Mouse (Mus musculus) kidney, embryonic 14.5 days (tissue): ENCODE data around the gene Lhfpl5. TPM values are rescaled to one million over a fixed set of nuclear protein-coding genes. Genes with fewer than 3 reads are reported as not detected.
"Not testable (repeated sequence)": the region's sequence is repeated elsewhere in the genome, so short reads cannot be mapped to it uniquely, and the experiment has no call there.

ENCODE experiments used
- ATAC-seq: fragments of 200-750 bp; cut with Nextera tagmentation; 2 replicates; pipeline ENCODE4 v1.8.0; 2017; ENCODE audit warnings: moderate number of reproducible peaks, mild to moderate bottlenecking, moderate TSS enrichment, moderate library complexity; ENCODE audit not compliant: low FRiP score, low TSS enrichment
- H3K27ac ChIP-seq: fragments of 300-500 bp; sonication (generic); 2 replicates; pipeline ENCODE4 v1.5.1; 2014; ENCODE audit warnings: low read depth, mild to moderate bottlenecking, low read length, moderate library complexity, mixed read lengths
- H3K27me3 ChIP-seq: fragments of 300-500 bp; sonication (generic); 2 replicates; pipeline ENCODE4 v1.6.1; 2014; ENCODE audit warnings: mild to moderate bottlenecking, low read length; ENCODE audit not compliant: control insufficient read depth, insufficient read depth
- H3K36me3 ChIP-seq: fragments of 300-500 bp; sonication (generic); 2 replicates; pipeline ENCODE4 v1.6.1; 2014; ENCODE audit warnings: low read length, mixed read lengths; ENCODE audit not compliant: control insufficient read depth, insufficient read depth
- H3K4me1 ChIP-seq: fragments of 300-500 bp; sonication (generic); 2 replicates; pipeline ENCODE4 v1.6.1; 2014; ENCODE audit warnings: low read length, mixed read lengths; ENCODE audit not compliant: control insufficient read depth, insufficient read depth
- H3K4me2 ChIP-seq: fragments of 300-500 bp; sonication (generic); replicated peaks from 2 replicates; pipeline ENCODE4 v1.6.1; 2014; ENCODE audit warnings: low read depth, mild to moderate bottlenecking, low read length
- H3K4me3 ChIP-seq: fragments of 300-500 bp; sonication (generic); 2 replicates; pipeline ENCODE4 v1.5.1; 2014; ENCODE audit warnings: mild to moderate bottlenecking, low read length
- H3K9ac ChIP-seq: fragments of 300-500 bp; sonication (generic); 2 replicates; pipeline ENCODE4 v1.6.1; 2014; ENCODE audit warnings: low read depth, mild to moderate bottlenecking, low read length, moderate library complexity
- H3K9me3 ChIP-seq: fragments of 300-500 bp; sonication (generic); 2 replicates; pipeline ENCODE4 v1.6.1; 2016; ENCODE audit warnings: low read length; ENCODE audit not compliant: control insufficient read depth
- WGBS: fragments of 180-500 bp; shearing (Covaris S2); extraction: QIAGEN DNeasy Blood & Tissue Kit; methylation state at CpG from one replicate; pipeline ENCODE4 v1.1.7; 2014; 5-methylcytosine and 5-hydroxymethylcytosine counted together
- polyA plus RNA-seq: library from polyadenylated mRNA; unstranded; fragments of >200 nt; fragmentation: Nextera tagmentation; extraction: Ambion mirVana; gene quantifications from 2 replicates; pipeline ENCODE4 v1.2.1, GENCODE M21; 2014

Gene Lhfpl5
- polyA plus RNA-seq, 1 experiment from 2014 or later, result 0.45 TPM

- Histone ChIP-seq H3K27ac (no peak overlapping the region), H3K4me2 (no peak overlapping the region), H3K27me3 (no peaks in the 10 kb centered on the region), H3K36me3 (no peaks in the 10 kb centered on the region), H3K4me3 (no peak overlapping the region), H3K9me3 (peaks cover 10% of the 10 kb centered on the region; the same call in 1 of the 2 replicates), H3K4me1 (no peaks in the 10 kb centered on the region), H3K9ac (no peak overlapping the region)
- no peak for ATAC-seq
- WGBS, result 53% methylated on average over 12 of the region's 12 CpGs
These were observed 37.6 kb upstream of the Lhfpl5 start for GRCm38 (mm10) chr17:28537881-28538280.

GRCm38 (mm10) chr17:28546925-28547324, 28.5 kb upstream of the Lhfpl5 start:
- no peak overlapping the region for H3K27ac ChIP-seq
- no peaks in the 10 kb centered on the region for H3K27me3 ChIP-seq
- no peak overlapping the region for H3K9ac ChIP-seq
- no peak overlapping the region for H3K4me3 ChIP-seq
- no peak overlapping the region for H3K4me2 ChIP-seq
- no peak for ATAC-seq
- 95% methylated on average over 1 of the region's 1 CpGs for WGBS
- H3K36me3 ChIP-seq, result no peaks in the 10 kb centered on the region
- H3K9me3 ChIP-seq, result peaks cover under 1% of the 10 kb centered on the region; the same call in 1 of the 2 replicates
- no peaks in the 10 kb centered on the region for H3K4me1 ChIP-seq

GRCm38 (mm10) chr17:28548550-28548949, 26.9 kb upstream of the Lhfpl5 start:
- Histone ChIP-seq H3K27ac (no peak overlapping the region), H3K36me3 (no peaks in the 10 kb centered on the region), H3K4me2 (no peak overlapping the region), H3K4me3 (no peak overlapping the region), H3K9me3 (no peaks in the 10 kb centered on the region), H3K9ac (no peak overlapping the region), H3K4me1 (no peaks in the 10 kb centered on the region), H3K27me3 (no peaks in the 10 kb centered on the region)
- no peak for ATAC-seq
- 66% methylated on average over 11 of the region's 11 CpGs for WGBS

GRCm38 (mm10) chr17:28549111-28549510, 26.3 kb upstream of the Lhfpl5 start, which contains the start of gene Clpsl2:
Gene Clpsl2 (plus strand): TSS chr17:28549411.
- 81% methylated on average over 14 of the region's 14 CpGs for WGBS
- no peaks in the 10 kb centered on the region for H3K9me3 ChIP-seq
- no peak for ATAC-seq
- no peaks in the 10 kb centered on the region for H3K27me3 ChIP-seq
- H3K36me3 ChIP-seq, result no peaks in the 10 kb centered on the region
- no peak within 1 kb of the TSS for H3K4me3 ChIP-seq
- H3K4me1 ChIP-seq, result no peaks in the 10 kb centered on the region
- no peak within 1 kb of the TSS for H3K9ac ChIP-seq
- no peak within 1 kb of the TSS for H3K27ac ChIP-seq
- H3K4me2 ChIP-seq, result no peak within 1 kb of the TSS

GRCm38 (mm10) chr17:28553040-28553793, 22.2 kb upstream of the Lhfpl5 start:
- Histone ChIP-seq H3K9me3 (no peaks in the 10 kb centered on the region), H3K4me3 (no peak overlapping the region), H3K4me1 (no peaks in the 10 kb centered on the region), H3K27me3 (no peaks in the 10 kb centered on the region), H3K9ac (no peak overlapping the region), H3K27ac (no peak overlapping the region), H3K4me2 (no peak overlapping the region), H3K36me3 (no peaks in the 10 kb centered on the region)
- ATAC-seq, result no peak
- 5% methylated on average over 14 of the region's 14 CpGs for WGBS

- H3K4me2 ChIP-seq, H3K27me3 ChIP-seq, H3K4me3 ChIP-seq, H3K36me3 ChIP-seq, H3K9me3 ChIP-seq, H3K27ac ChIP-seq, H3K4me1 ChIP-seq, ATAC-seq, H3K9ac ChIP-seq: not testable (repeated sequence)
- WGBS, result 92% methylated on average over 4 of the region's 4 CpGs
These were observed 21.4 kb upstream of the Lhfpl5 start for GRCm38 (mm10) chr17:28554021-28554420.

GRCm38 (mm10) chr17:28556635-28557396, 18.6 kb upstream of the Lhfpl5 start:
- Histone ChIP-seq H3K4me2 (no peak overlapping the region), H3K9me3 (no peaks in the 10 kb centered on the region), H3K36me3 (no peaks in the 10 kb centered on the region), H3K4me1 (no peaks in the 10 kb centered on the region), H3K27me3 (no peaks in the 10 kb centered on the region), H3K4me3 (no peak overlapping the region), H3K9ac (no peak overlapping the region), H3K27ac (no peak overlapping the region)
- 50% methylated on average over 6 of the region's 6 CpGs for WGBS
- ATAC-seq, result no peak

- 75% methylated on average over 6 of the region's 6 CpGs for WGBS
These were observed 17.7 kb upstream of the Lhfpl5 start for GRCm38 (mm10) chr17:28557772-28558171.

GRCm38 (mm10) chr17:28560598-28560997, 14.8 kb upstream of the Lhfpl5 start, which contains the start of gene Clps:
Gene Clps (minus strand): TSS chr17:28560766.
- H3K27ac ChIP-seq, result no peak within 1 kb of the TSS
- H3K4me3 ChIP-seq, result no peak within 1 kb of the TSS
- H3K9ac ChIP-seq, result no peak within 1 kb of the TSS
- no peak within 1 kb of the TSS for H3K4me2 ChIP-seq
- H3K9me3 ChIP-seq, result no peaks in the 10 kb centered on the region
- H3K36me3 ChIP-seq, result no peaks in the 10 kb centered on the region
- 82% methylated on average over 4 of the region's 4 CpGs for WGBS
- H3K27me3 ChIP-seq, result no peaks in the 10 kb centered on the region
- ATAC-seq, result no peak
- H3K4me1 ChIP-seq, result no peaks in the 10 kb centered on the region

More at GRCm38 (mm10) chr17:28557772-28558171, 17.7 kb upstream of the Lhfpl5 start:
- no peak overlapping the region for H3K4me3 ChIP-seq
- no peaks in the 10 kb centered on the region for H3K4me1 ChIP-seq
- no peaks in the 10 kb centered on the region for H3K36me3 ChIP-seq
- no peak overlapping the region for H3K9ac ChIP-seq
- H3K4me2 ChIP-seq, result no peak overlapping the region
- H3K27ac ChIP-seq, result no peak overlapping the region
- H3K27me3 ChIP-seq, result no peaks in the 10 kb centered on the region
- no peak for ATAC-seq
- H3K9me3 ChIP-seq, result no peaks in the 10 kb centered on the region
